Mouse (Mus musculus): ENCODE measurements around the gene Ccdc141. TPM values are rescaled to one million over a fixed set of nuclear protein-coding genes. Genes with fewer than 3 reads are reported as not detected.

Gene Ccdc141
- polyA plus RNA-seq, 2 experiments, result 0.29 to 0.58 TPM

GRCm38 (mm10) chr2:77011981-77012380, 158.5 kb downstream of the Ccdc141 start:
- no peak overlapping the region for H3K4me2 ChIP-seq (ENCODE audit: low read depth)
- no peaks in the 10 kb centered on the region for H3K9me3 ChIP-seq (ENCODE audit: control insufficient read depth, low read length)
- H3K4me1 ChIP-seq (replicated peaks; ENCODE audit: control insufficient read depth in 2 of 2, insufficient read depth in 2 of 2, low read length in 1 of 2), result no peaks in the 10 kb centered on the region
- no peak overlapping the region for H3K9ac ChIP-seq (replicated peaks)
- H3K27me3 ChIP-seq (ENCODE audit: control insufficient read depth, insufficient read depth, low read length), result no peaks in the 10 kb centered on the region
- WGBS (ENCODE audit: insufficient replicate concordance), result 49% methylated on average over 5 of the region's 5 CpGs
- H3K4me3 ChIP-seq (ENCODE audit: insufficient read depth in 1 of 2, low read depth in 2 of 2, low read length in 2 of 2), result no peak overlapping the region
- no peak for TF ChIP-seq CTCF (IDR thresholded peaks at IDR 0.05; ENCODE audit: low read depth)
- no peak for TF ChIP-seq EP300 (IDR thresholded peaks at IDR 0.05; ENCODE audit: low read depth)
- DNase-seq (ENCODE audit: low read depth in 3 of 3, low spot score in 3 of 3), result no peak
- H3K36me3 ChIP-seq (replicated peaks; ENCODE audit: control insufficient read depth, insufficient read depth, low read depth), result no peaks in the 10 kb centered on the region
- ATAC-seq (ENCODE audit: insufficient read depth), result no peak
- H3K27ac ChIP-seq, result no peak overlapping the region

- H3K27ac ChIP-seq, result no peak overlapping the region
- TF ChIP-seq EP300 (IDR thresholded peaks at IDR 0.05; ENCODE audit: low read depth), result no peak
- no peak for TF ChIP-seq CTCF (IDR thresholded peaks at IDR 0.05; ENCODE audit: low read depth)
- no peak overlapping the region for H3K4me2 ChIP-seq (ENCODE audit: low read depth)
- ATAC-seq (ENCODE audit: insufficient read depth), result no peak
- H3K9me3 ChIP-seq (ENCODE audit: control insufficient read depth, low read length), result no peaks in the 10 kb centered on the region
- WGBS (ENCODE audit: insufficient replicate concordance), result 57% methylated on average over 7 of the region's 7 CpGs
- no peaks in the 10 kb centered on the region for H3K27me3 ChIP-seq (ENCODE audit: control insufficient read depth, insufficient read depth, low read length)
- no peak overlapping the region for H3K9ac ChIP-seq (replicated peaks)
- H3K4me1 ChIP-seq (replicated peaks; ENCODE audit: control insufficient read depth in 2 of 2, insufficient read depth in 2 of 2, low read length in 1 of 2), result no peaks in the 10 kb centered on the region
- H3K36me3 ChIP-seq (replicated peaks; ENCODE audit: control insufficient read depth, insufficient read depth, low read depth), result no peaks in the 10 kb centered on the region
- DNase-seq (ENCODE audit: low read depth in 3 of 3, low spot score in 3 of 3), result no peak
- H3K4me3 ChIP-seq (ENCODE audit: insufficient read depth in 1 of 2, low read depth in 2 of 2, low read length in 2 of 2), result no peak overlapping the region
Observed at GRCm38 (mm10) chr2:77007015-77007414, 163.4 kb downstream of the Ccdc141 start.

GRCm38 (mm10) chr2:77003148-77003547, 167.3 kb downstream of the Ccdc141 start:
- TF ChIP-seq CTCF (IDR thresholded peaks at IDR 0.05; ENCODE audit: low read depth), result no peak
- no peak for TF ChIP-seq EP300 (IDR thresholded peaks at IDR 0.05; ENCODE audit: low read depth)
- H3K4me2 ChIP-seq (ENCODE audit: low read depth), result no peak overlapping the region
- WGBS (ENCODE audit: insufficient replicate concordance), result 40% methylated on average over 2 of the region's 2 CpGs
- no peak overlapping the region for H3K9ac ChIP-seq (replicated peaks)
- no peaks in the 10 kb centered on the region for H3K9me3 ChIP-seq (ENCODE audit: control insufficient read depth, low read length)
- H3K27ac ChIP-seq, result no peak overlapping the region
- ATAC-seq (ENCODE audit: insufficient read depth) (no peak), DNase-seq (ENCODE audit: low read depth in 3 of 3, low spot score in 3 of 3) (no peak)
- H3K27me3 ChIP-seq (ENCODE audit: control insufficient read depth, insufficient read depth, low read length), result no peaks in the 10 kb centered on the region
- no peaks in the 10 kb centered on the region for H3K36me3 ChIP-seq (replicated peaks; ENCODE audit: control insufficient read depth, insufficient read depth, low read depth)
- no peak overlapping the region for H3K4me3 ChIP-seq (ENCODE audit: insufficient read depth in 1 of 2, low read depth in 2 of 2, low read length in 2 of 2)
- H3K4me1 ChIP-seq (replicated peaks; ENCODE audit: control insufficient read depth in 2 of 2, insufficient read depth in 2 of 2, low read length in 1 of 2), result no peaks in the 10 kb centered on the region

GRCm38 (mm10) chr2:76998351-76998750, 172.1 kb downstream of the Ccdc141 start:
- WGBS (ENCODE audit: insufficient replicate concordance), result 41% methylated on average over 5 of the region's 5 CpGs
- H3K36me3 ChIP-seq (replicated peaks; ENCODE audit: control insufficient read depth, insufficient read depth, low read depth), result no peaks in the 10 kb centered on the region
- H3K4me1 ChIP-seq (replicated peaks; ENCODE audit: control insufficient read depth in 2 of 2, insufficient read depth in 2 of 2, low read length in 1 of 2), result no peaks in the 10 kb centered on the region
- DNase-seq (ENCODE audit: low read depth in 3 of 3, low spot score in 3 of 3), result no peak
- TF ChIP-seq CTCF (IDR thresholded peaks at IDR 0.05; ENCODE audit: low read depth) (no peak), EP300 (IDR thresholded peaks at IDR 0.05; ENCODE audit: low read depth) (no peak)
- H3K9ac ChIP-seq (replicated peaks), result no peak overlapping the region
- no peak overlapping the region for H3K4me2 ChIP-seq (ENCODE audit: low read depth)
- H3K4me3 ChIP-seq (ENCODE audit: insufficient read depth in 1 of 2, low read depth in 2 of 2, low read length in 2 of 2), result no peak overlapping the region
- no peak for ATAC-seq (ENCODE audit: insufficient read depth)
- H3K9me3 ChIP-seq (ENCODE audit: control insufficient read depth, low read length), result no peaks in the 10 kb centered on the region
- no peaks in the 10 kb centered on the region for H3K27me3 ChIP-seq (ENCODE audit: control insufficient read depth, insufficient read depth, low read length)
- H3K27ac ChIP-seq, result no peak overlapping the region

GRCm38 (mm10) chr2:76992493-76993201, 177.8 kb downstream of the Ccdc141 start:
- Histone ChIP-seq H3K27ac (no peak overlapping the region), H3K4me2 (ENCODE audit: low read depth) (no peak overlapping the region), H3K9me3 (ENCODE audit: control insufficient read depth, low read length) (no peaks in the 10 kb centered on the region), H3K9ac (replicated peaks) (no peak overlapping the region), H3K4me3 (ENCODE audit: insufficient read depth in 1 of 2, low read depth in 2 of 2, low read length in 2 of 2) (no peak overlapping the region), H3K36me3 (replicated peaks; ENCODE audit: control insufficient read depth, insufficient read depth, low read depth) (no peaks in the 10 kb centered on the region), H3K4me1 (replicated peaks; ENCODE audit: control insufficient read depth in 2 of 2, insufficient read depth in 2 of 2, low read length in 1 of 2) (no peaks in the 10 kb centered on the region), H3K27me3 (ENCODE audit: control insufficient read depth, insufficient read depth, low read length) (no peaks in the 10 kb centered on the region)
- no peak for DNase-seq (ENCODE audit: low read depth in 3 of 3, low spot score in 3 of 3)
- 63% methylated on average over 5 of the region's 5 CpGs for WGBS (ENCODE audit: insufficient replicate concordance)
- no peak for ATAC-seq (ENCODE audit: insufficient read depth)
- TF ChIP-seq EP300 (IDR thresholded peaks at IDR 0.05; ENCODE audit: low read depth) (no peak), CTCF (IDR thresholded peaks at IDR 0.05; ENCODE audit: low read depth) (no peak)
